Mouse (Mus musculus) thymus, postnatal 10 days (tissue): ENCODE data around the gene Gm20388.

Experiments
- DNase-seq, 2 experiments: peaks; one replicate each; pipeline ENCODE4 v3.0.0; 2021; ENCODE audit warnings: low spot score in 2 of 2

Gene Gm20388

DNA sequence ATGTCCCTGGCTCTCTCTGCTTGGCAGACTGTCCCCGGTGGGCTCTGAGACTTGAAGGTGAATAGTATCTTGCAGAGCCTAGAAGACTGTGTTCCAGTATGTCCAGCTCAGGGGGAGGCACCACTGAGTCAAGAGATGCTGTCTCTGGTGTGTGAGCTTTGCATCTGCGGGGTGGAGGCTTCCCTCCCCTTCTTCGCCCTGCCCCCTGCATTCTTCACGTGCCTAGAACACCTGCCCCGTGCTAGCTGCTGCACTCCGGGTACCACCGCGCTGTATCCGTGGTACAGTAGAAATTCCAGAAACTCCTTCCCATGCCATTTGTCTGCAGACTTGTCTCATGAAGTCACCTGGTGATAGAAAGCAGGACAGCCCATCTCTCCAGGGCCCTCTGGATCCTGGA, 2163.3 kb downstream of the Gm20388 start:
- no peak for DNase-seq

DNA sequence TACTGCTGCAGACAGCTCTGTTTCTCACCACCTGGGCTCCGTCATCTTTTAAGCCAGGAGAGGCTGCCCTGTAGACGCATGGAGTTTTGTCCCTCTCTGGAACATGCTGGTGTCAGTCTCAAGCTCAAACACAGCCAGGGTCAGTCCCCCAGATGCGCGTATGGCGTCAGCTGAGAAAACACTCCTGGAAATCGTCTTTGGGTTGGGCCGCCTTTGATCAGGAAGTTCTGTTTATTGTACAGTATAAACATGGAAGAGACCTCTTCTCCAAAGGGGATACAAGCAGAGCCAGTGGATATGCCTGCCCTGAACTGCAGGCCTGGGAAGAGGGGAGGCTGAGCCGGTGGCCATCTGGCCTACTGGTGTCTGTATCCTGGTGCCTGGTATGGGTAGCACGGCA, 2163.8 kb downstream of the Gm20388 start:
- DNase-seq, result no peak

- no peak for DNase-seq
Observed at GRCm38 (mm10) chr8:122074977-122075376, 2164.3 kb downstream of the Gm20388 start.

DNA sequence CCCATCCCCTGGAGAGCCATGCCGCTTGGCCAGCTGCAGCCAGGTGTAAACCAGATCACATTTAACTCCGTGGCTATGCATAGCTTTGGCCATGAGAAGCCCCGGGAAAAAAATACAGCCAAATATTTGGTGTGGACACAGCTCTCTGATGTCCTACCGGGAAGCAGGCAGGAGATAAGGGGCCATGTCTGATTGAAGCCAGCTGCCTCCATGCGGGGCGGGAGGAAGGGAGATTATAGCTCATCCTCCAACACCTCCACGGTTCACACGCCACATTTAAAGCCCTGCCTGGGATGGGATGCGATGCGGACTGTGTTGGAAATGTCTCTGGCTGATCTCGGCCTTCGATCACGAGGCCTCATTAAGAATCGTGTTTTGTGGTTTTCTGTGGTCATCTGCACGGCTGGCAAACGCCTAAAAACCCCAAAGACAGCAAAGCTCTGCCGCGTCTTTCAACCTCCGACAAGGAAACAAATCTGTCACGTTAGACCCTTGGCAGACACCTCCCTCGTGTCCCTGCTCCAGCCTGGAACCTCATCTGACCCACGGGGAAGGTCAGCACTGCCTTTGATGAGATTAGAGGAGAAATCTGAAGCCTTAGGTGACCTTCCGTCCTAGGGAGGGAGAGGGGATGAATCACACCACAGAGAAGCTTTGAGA, 2165.7 kb downstream of the Gm20388 start:
- DNase-seq, result no peak

- no peak for DNase-seq
Observed at GRCm38 (mm10) chr8:122078321-122078720, 2167.7 kb downstream of the Gm20388 start.

- DNase-seq, result no peak
Observed at GRCm38 (mm10) chr8:122079093-122079492, 2168.5 kb downstream of the Gm20388 start.

DNA sequence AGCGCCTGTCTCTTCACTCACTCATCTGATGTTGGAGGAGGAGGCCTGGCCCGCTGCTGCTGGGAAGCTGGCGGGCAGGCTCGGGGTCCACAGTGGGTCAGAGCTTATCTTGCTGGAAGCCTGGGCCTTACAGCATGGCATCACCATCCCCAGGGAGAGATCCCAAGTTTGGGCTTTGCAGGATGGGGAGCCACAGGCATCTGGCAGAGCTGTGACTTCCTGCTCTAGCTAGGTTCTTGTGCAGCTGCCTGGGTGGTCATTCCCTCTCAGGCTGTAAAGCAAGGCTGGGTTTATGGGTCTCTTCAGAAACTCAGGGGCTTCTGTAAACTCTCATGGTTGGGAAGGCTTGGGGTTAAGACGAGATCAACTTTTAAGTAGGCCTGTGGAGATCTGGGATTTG, 2169.7 kb downstream of the Gm20388 start:
- no peak for DNase-seq

DNA sequence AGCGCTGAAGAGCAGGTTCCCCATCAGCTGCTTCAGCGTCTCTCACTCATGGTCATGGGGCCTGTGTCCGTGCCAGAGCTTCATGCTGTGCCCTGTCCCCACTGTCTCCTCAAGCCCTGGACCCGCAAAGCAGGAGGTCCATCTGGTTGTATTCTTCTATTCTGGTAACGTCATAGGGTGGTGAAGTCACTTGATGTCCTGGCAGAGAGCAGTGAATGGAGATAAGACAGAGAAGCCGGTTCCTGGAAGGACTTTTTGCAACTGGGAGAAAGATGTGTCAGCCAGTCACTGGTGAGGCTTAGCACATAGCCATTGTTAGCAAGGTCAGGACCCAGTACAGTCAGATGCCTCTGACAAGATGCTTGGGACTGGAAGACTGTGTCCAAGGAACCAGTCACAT, 2172.8 kb downstream of the Gm20388 start:
- no peak for DNase-seq

DNA sequence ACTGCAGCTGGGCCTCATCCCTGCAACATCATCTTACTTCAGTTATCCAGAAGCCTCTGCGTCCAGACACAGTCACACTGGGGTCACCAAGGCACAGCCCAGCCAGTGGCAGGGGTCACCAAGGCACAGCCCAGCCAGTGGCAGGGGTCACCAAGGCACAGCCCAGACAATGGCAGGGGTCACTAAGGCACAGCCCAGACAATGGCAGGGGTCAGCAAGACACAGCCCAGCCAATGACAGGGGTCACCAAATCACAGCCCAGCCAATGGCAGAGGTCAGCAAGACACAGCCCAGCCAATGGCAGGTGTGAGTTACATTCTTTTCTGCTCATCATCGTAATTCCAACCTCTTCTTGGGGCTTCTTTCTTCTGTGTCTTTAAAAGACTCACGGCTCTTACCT, 2173.5 kb downstream of the Gm20388 start:
- no peak for DNase-seq

DNA sequence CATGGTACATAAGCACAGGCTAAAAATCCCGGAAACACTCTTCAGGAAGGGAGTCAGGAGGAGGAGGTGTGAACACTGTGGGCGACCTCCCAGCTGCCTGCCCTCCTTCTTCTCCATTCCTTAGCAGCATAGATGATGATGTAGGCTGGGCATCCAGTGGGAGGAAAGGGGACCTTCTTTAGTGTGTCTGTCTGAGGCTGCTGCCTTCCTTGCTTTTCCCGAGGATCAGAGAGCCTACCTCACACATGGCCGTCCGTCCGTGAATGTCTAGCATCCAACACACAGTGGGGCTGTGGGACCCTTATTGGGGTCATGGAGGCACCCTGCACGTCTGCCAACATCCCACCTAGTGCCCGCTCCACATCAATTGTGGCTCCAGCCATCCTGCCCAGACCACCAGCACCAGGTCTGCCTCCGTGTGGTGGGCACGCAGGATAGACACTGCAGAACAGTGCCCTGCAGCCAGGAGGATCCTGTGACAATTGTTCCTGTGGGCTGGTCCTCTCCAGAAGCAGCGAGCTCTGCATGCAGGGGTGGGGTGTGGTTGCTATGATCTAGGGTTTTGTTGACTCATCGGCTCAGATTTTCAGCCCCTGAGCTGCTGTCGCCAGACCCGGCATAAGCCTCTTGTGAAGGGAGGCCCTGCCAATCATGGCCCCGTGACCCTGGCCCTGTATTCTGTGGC, 2174.2 kb downstream of the Gm20388 start:
- no peak for DNase-seq

DNA sequence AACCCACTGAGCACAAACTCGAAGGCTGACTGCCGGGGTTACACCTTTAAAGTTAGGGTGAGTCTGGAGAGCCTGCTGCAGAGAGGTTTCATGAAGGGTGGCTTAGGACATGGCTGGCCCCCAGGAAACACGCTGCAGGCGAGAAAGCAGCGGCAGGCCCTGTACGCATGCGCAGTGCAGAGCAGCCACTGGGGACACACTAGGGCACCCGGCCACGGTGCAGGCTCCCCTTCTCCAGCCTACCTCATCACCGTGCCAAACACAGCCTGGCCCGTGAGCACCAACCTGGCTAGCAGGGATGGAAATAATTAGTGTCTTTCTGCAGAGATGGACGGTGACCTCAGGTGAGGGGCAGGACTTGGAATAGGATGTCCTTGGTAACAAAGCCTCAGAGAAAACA, 2175.4 kb downstream of the Gm20388 start:
- DNase-seq, result no peak

- no peak for DNase-seq
Observed at GRCm38 (mm10) chr8:122088631-122089030, 2178.0 kb downstream of the Gm20388 start.

DNA sequence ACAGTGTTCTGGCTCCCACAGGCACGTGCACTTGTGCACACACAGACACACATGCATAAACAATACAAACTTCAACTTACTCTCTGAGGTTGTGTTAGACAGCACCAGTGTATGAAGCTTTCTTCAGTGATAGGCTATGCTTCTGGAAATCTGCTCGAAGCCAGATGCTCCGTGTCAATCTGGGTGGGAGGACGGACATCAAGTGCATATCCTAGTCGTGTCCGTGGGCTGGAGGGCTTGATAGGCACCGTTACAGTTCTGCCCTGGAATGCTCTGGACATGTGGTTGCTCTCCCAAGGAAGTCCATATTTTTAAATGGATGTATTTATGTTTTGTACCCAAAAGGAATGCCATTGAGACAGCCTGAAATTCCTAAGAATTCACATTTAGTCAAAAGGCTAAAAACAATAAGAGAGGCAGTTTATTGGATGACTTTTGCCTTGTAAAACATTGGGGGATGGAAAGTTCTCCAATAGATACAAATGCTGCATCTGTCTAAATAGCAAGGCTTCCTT, 2178.6 kb downstream of the Gm20388 start:
- DNase-seq, result no peak

GRCm38 (mm10) chr8:122092476-122092875, 2181.8 kb downstream of the Gm20388 start:
- no peak for DNase-seq

GRCm38 (mm10) chr8:122098766-122099165, 2188.1 kb downstream of the Gm20388 start:
- no peak for DNase-seq

DNA sequence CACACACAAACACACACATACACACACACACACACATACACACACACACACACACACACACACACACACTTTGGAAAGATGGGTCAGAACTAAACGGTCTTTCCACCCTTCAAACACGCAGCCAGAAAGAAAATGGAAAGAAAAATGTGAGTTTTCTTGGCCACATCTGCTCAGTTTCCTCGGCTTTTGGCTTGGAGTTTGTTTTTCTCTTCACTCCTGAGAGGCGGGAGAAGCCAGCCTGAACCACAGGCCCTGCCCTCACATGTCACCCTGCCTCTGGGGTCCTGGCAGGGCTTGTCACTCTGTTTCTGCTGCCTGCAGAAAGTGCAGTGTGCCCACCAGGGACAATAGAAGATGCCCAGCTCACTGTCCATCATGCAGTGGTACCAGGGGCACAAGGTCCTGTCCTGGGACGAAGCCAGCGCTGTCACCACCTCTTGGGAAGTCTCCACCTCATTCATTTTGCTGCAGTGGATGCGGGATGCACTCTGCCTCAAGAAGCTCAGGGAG, 2189.1 kb downstream of the Gm20388 start:
- no peak for DNase-seq

DNA sequence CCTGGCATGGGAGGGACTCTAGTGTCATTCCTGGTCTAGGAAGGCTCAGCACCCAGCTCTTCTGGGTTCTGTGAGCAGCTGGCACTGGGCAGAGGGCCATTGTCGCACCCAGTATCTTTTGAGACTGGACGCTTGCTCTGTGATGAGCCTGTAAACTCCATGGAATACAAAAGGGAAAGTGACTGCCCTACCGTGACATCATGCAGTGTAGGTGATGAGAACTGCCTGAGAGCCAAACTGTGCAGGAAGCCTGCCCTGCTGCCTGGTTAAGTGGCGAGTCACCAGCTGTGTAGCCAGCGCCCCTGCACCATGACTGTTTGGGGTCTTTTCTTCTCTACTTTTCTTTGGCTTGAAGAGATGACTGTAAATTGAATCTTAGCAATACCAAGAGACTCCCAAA, 2191.2 kb downstream of the Gm20388 start:
- DNase-seq, result no peak

- DNase-seq, result no peak
Observed at GRCm38 (mm10) chr8:122102286-122102685, 2191.6 kb downstream of the Gm20388 start.

DNA sequence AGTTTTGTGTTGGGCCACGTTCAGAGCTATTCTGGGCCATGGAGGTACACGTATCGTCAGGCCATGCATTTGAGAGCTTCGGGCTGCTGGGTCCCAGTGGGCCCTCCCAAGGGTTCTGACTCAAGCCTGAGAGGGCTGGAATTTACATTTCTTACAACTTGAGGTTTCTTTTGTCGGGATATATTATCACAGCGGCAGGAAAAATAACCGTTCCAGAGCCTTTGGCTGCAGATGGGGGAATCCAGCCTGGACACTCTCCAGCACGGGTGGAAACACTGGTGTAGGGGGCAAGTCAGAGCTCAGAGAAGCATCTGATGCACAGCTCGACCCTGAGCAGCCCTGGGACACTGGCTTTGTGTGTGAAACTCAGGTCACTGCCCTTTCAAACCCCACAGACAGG, 2192.6 kb downstream of the Gm20388 start:
- no peak for DNase-seq

DNA sequence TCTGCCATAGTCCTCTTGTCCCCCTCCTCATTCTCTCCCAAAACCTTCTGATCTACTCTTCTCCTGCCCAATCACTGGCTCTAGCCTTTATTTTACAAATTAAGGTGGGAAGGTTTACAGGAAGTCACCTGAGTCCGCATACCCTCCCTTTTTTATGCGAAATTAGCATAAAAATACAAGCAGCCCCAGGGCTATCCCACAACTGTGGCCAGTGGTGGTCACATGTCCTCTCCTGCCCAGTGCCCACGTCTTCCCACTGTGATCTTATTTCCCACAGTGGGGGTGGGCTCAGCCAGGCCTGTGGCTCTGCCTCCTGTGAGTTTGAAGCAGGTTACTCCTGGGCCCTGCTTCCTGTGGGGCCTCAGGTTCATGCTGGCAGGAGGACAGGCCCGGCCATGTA, 2194.0 kb downstream of the Gm20388 start:
- no peak for DNase-seq

GRCm38 (mm10) chr8:122106270-122106669, 2195.6 kb downstream of the Gm20388 start:
- DNase-seq, result no peak

- peak; percentile 8 to 13 for DNase-seq
Observed at GRCm38 (mm10) chr8:122110240-122110866, 2199.7 kb downstream of the Gm20388 start.

DNA sequence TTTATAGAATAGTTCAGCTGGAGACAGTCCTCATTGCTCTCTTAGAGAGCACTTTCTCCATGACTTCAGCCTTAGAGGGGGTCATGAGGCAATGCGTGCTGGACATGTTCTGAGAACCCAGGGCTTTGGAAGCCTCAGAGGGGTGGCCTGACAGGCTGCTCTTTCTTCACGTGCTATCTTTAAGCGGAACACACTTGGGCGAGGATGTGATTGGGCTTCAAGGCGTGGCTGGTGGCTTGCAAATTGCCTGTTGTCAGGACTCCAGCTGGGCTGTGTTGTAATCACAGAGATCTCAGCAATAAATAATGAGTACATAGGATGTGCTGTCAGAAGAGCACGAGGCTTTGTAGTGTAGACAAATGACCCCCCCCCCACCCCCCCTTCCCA, 2200.2 kb downstream of the Gm20388 start:
- DNase-seq, result no peak
